Mouse (Mus musculus) hindbrain, postnatal 0 days (tissue): ENCODE measurements around the gene Utf1. TPM values are rescaled to one million over a fixed set of nuclear protein-coding genes. Genes with fewer than 3 reads are reported as not detected.
A peak's percentile ranks its signal among the peaks of the same experiment; 100 is the strongest.

ENCODE experiments used
- ATAC-seq: fragments of 200-750 bp; cut with Nextera tagmentation; 2 replicates; pipeline ENCODE4 v1.8.0; 2017; ENCODE audit warnings: mild to moderate bottlenecking, moderate TSS enrichment, moderate library complexity
- DNase-seq: peaks from one replicate; pipeline ENCODE4 v3.0.0-alpha.2; 2015; ENCODE audit warnings: low spot score
- H3K27ac ChIP-seq: fragments of 300-500 bp; sonication (generic); 2 replicates; pipeline ENCODE4 v1.5.1; 2014; ENCODE audit warnings: mild to moderate bottlenecking
- H3K27me3 ChIP-seq: fragments of 300-500 bp; sonication (generic); 2 replicates; pipeline ENCODE4 v1.6.1; 2014; ENCODE audit warnings: low read length, mixed read lengths; ENCODE audit not compliant: insufficient read depth
- H3K36me3 ChIP-seq: fragments of 300-500 bp; sonication (generic); 2 replicates; pipeline ENCODE4 v1.6.1; 2014; ENCODE audit warnings: low read length, mixed read lengths; ENCODE audit not compliant: insufficient read depth
- H3K4me1 ChIP-seq: fragments of 300-500 bp; sonication (generic); 2 replicates; pipeline ENCODE4 v1.6.1; 2014; ENCODE audit warnings: antibody characterized with exemption, low read length, mixed read lengths; ENCODE audit not compliant: insufficient read depth
- H3K4me2 ChIP-seq: fragments of 300-500 bp; sonication (generic); 2 replicates; pipeline ENCODE4 v1.6.1; 2014; ENCODE audit warnings: low read depth, mild to moderate bottlenecking, low read length, moderate library complexity, mixed read lengths
- H3K4me3 ChIP-seq: fragments of 300-500 bp; sonication (generic); 2 replicates; pipeline ENCODE4 v1.5.1; 2014; ENCODE audit warnings: low read length
- H3K9ac ChIP-seq: fragments of 300-500 bp; sonication (generic); replicated peaks from 2 replicates; pipeline ENCODE4 v1.6.1; 2014; ENCODE audit warnings: mild to moderate bottlenecking, low read length, moderate library complexity, mixed read lengths
- H3K9me3 ChIP-seq: fragments of 300-500 bp; sonication (generic); 2 replicates; pipeline ENCODE4 v1.6.1; 2016; ENCODE audit warnings: low read length, mixed read lengths
- CTCF ChIP-seq: IDR thresholded peaks from 2 replicates; pipeline ENCODE4 v1.5.1; 2016; ENCODE audit warnings: antibody characterized with exemption, control low read depth, low read depth
- WGBS: fragments of 180-500 bp; shearing (Covaris S2); extraction: QIAGEN DNeasy Blood & Tissue Kit; methylation state at CpG from one replicate; pipeline ENCODE4 v1.1.7; 2014; 5-methylcytosine and 5-hydroxymethylcytosine counted together
- polyA plus RNA-seq: library from polyadenylated mRNA; unstranded; fragments of >200 nt; fragmentation: Nextera tagmentation; extraction: Ambion mirVana; gene quantifications from 2 replicates; pipeline ENCODE4 v1.2.1, GENCODE M21; 2015
- total RNA-seq: library from RNA; depleted of rRNA; stranded (reverse); fragments of >200 nt; gene quantifications from 2 replicates; pipeline ENCODE4 v1.2.3, GENCODE M21; 2014; rRNA removed

The Utf1 gene
- total RNA-seq = not detected in 2 replicates
- polyA plus RNA-seq = not detected in 2 replicates

DNA sequence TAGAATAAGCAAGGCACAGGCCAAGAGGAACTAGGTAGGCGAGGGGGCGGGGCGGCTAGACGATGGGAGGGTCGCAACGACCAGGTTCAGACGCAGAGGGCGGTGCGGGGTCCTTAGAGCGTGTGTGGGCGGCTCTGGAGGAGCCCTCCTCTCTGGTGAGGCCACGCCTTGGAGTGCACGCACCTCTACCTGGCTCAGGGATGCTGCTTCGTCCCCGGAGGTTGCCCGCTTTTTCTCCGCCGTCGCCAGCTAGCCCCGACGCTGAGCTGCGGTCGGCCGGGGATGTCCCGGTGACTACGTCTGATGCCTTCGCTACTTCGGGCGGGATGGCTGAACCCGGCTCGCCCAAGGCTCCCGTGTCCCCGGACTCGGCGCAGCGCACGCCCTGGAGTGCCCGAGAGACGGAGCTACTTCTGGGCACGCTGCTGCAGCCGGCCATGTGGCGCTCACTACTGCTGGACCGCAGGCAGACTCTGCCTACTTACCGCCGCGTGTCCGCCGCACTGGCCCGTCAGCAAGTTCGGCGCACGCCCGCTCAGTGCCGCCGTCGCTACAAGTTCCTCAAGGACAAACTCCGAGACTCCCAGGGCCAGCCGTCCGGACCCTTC lies at the start of gene Utf1:
TSS of gene Utf1 (plus strand) at position 116 of the 608 bp plus-strand sequence.
- Histone ChIP-seq H3K27me3 (peaks cover 44% of the 10 kb centered on the region), H3K4me1 (peaks cover 2% of the 10 kb centered on the region; the same call in 1 of the 2 replicates), H3K27ac (no peak within 1 kb of the TSS), H3K4me2 (peak within 1 kb of the TSS; percentile 46), H3K4me3 (peak within 1 kb of the TSS; percentile 32), H3K36me3 (no peaks in the 10 kb centered on the region), H3K9me3 (no peaks in the 10 kb centered on the region), H3K9ac (no peak within 1 kb of the TSS)
- no peak for TF ChIP-seq CTCF
- DNase-seq (peak; percentile 24), ATAC-seq (peak; percentile 58)
- under 1% methylated on average over 56 of the region's 59 CpGs for WGBS

GRCm38 (mm10) chr7:139894655-139895557 lies 48.7 kb upstream of the Utf1 start, which contains the start of gene Kndc1:
Gene Kndc1, plus strand, starts transcription at chr7:139894696.
- Histone ChIP-seq H3K27ac (peak within 1 kb of the TSS; percentile 59), H3K36me3 (no peaks in the 10 kb centered on the region), H3K9ac (peak within 1 kb of the TSS; percentile 59), H3K9me3 (no peaks in the 10 kb centered on the region), H3K4me3 (peak within 1 kb of the TSS; percentile 51), H3K27me3 (peaks cover 7% of the 10 kb centered on the region), H3K4me2 (peak within 1 kb of the TSS; percentile 87), H3K4me1 (peaks cover 17% of the 10 kb centered on the region; the same call in 1 of the 2 replicates)
- ATAC-seq (peak; percentile 85), DNase-seq (peak; percentile 75)
- WGBS = 1% methylated on average over 49 of the region's 50 CpGs
- peak; percentile 27; the same call in 1 of the 2 replicates for TF ChIP-seq CTCF

DNA sequence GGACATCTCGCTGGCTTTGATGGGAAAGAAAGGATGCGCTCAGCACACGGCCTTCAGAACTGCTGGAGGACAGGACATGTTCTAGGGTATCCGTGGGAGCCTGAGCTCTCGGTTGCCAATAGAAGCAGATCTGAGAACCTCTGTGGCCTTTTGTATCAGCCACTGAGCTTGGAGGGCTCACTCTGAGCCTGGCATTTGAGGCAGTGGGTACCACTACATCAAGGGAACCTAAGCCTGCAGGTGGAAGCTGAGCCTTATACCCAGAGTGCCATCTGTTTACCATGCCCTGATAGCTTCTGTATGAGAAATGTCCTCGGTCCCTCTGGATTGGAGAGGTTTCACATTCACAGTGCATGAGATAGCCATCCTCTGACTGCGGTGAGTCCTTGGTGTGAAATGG lies 47.3 kb upstream of the Utf1 start:
- DNase-seq (no peak), ATAC-seq (no peak)
- H3K27me3 ChIP-seq = peaks cover 7% of the 10 kb centered on the region
- H3K9me3 ChIP-seq = no peaks in the 10 kb centered on the region
- H3K4me1 ChIP-seq = peaks cover 17% of the 10 kb centered on the region; the same call in 1 of the 2 replicates
- peak overlapping the region; percentile 87 for H3K4me2 ChIP-seq
- TF ChIP-seq CTCF = no peak
- no peaks in the 10 kb centered on the region for H3K36me3 ChIP-seq
- H3K9ac ChIP-seq = no peak overlapping the region
- peak overlapping the region; percentile 51; the same call in 1 of the 2 replicates for H3K4me3 ChIP-seq
- 77% methylated on average over 7 of the region's 7 CpGs for WGBS
- no peak overlapping the region for H3K27ac ChIP-seq

GRCm38 (mm10) chr7:139896796-139897195 lies 46.8 kb upstream of the Utf1 start:
- no peak overlapping the region for H3K4me2 ChIP-seq
- 76% methylated on average over 7 of the region's 7 CpGs for WGBS
- no peak for TF ChIP-seq CTCF

GRCm38 (mm10) chr7:139898606-139899005 lies 45.0 kb upstream of the Utf1 start:
- ATAC-seq (no peak), DNase-seq (no peak)
- Histone ChIP-seq H3K9me3 (no peaks in the 10 kb centered on the region), H3K36me3 (no peaks in the 10 kb centered on the region), H3K4me3 (no peak overlapping the region), H3K27me3 (peaks cover 2% of the 10 kb centered on the region; the same call in 1 of the 2 replicates), H3K9ac (no peak overlapping the region), H3K4me1 (peaks cover 17% of the 10 kb centered on the region; the same call in 1 of the 2 replicates), H3K27ac (no peak overlapping the region), H3K4me2 (no peak overlapping the region)
- WGBS = 53% methylated on average over 2 of the region's 2 CpGs
- TF ChIP-seq CTCF = no peak

More at GRCm38 (mm10) chr7:139896796-139897195, 46.8 kb upstream of the Utf1 start:
- H3K9ac ChIP-seq = no peak overlapping the region
- no peaks in the 10 kb centered on the region for H3K36me3 ChIP-seq
- H3K9me3 ChIP-seq = no peaks in the 10 kb centered on the region
- H3K4me1 ChIP-seq = peaks cover 17% of the 10 kb centered on the region; the same call in 1 of the 2 replicates
- H3K27ac ChIP-seq = no peak overlapping the region
- peaks cover 7% of the 10 kb centered on the region for H3K27me3 ChIP-seq
- no peak overlapping the region for H3K4me3 ChIP-seq
- DNase-seq = no peak
- ATAC-seq = no peak

DNA sequence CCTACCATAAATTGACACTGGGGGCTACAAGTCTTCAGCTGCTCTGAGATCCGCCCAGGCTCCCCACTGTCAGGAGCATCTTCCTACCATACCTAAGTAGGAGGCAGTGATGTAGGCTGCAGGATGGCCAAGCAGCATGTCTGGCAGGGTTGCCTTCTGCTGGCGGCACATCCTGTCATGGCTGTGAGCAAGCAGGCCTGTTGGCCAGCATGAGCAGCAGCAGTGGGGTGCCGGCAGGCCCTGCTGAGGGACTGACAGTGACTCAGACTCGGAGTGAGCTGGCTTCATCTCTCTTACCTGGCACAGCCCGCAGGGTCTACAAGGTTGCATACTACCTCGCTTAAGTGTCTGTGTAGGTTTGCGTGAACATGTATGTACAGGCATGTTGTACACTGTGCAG lies 44.1 kb upstream of the Utf1 start:
- 76% methylated on average over 7 of the region's 7 CpGs for WGBS
- no peak overlapping the region for H3K4me2 ChIP-seq
- H3K9ac ChIP-seq = no peak overlapping the region
- H3K9me3 ChIP-seq = no peaks in the 10 kb centered on the region
- no peaks in the 10 kb centered on the region for H3K27me3 ChIP-seq
- H3K4me3 ChIP-seq = no peak overlapping the region
- no peak for DNase-seq
- no peak overlapping the region for H3K27ac ChIP-seq
- no peaks in the 10 kb centered on the region for H3K36me3 ChIP-seq
- ATAC-seq = no peak
- 0 out of 2 replicates have a peak, but pooled peaks cover 11% of the 10 kb centered on the region for H3K4me1 ChIP-seq
- TF ChIP-seq CTCF = no peak
